Comparison of ENCODE assay signal across 8 mouse cellular contexts in the genomic region with DNA sequence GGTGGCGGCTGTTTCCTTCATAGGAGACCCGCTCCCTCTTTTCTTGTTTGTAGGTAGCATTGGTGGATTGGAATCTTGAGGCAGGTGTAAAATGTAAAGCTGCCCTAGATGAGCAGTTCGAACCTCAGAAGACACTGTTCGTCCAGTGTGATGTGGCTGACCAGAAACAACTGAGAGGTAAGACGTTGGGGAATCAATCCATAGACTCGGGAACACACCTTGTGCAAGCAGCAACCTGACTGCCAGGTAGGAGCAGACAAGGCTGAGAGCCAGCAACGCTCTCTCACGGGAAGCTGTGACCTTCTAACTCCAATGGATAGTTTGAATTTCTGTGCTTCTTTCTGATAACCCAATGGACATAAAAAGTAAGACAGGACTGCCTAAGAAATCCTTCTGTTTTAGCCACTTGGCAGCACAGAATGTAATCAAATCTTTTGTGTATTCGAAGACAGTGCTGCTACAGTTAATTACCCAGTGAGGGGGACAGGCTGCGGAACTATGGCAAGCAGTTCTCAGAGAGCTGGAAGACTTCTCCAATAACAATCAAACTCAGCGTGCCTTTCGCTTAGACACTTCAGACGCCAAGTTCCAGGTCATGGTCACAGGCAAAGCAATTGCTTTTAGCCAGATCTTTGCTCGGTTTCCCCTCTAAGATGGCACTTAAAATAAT. TPM values are rescaled to one million over a fixed set of nuclear protein-coding genes. Genes with fewer than 3 reads are reported as not detected.
DNase-seq lines count a peak whose midpoint lies in the region; ATAC-seq and TF ChIP-seq lines count a peak whose summit lies in the region.

No protein-coding gene starts in this region.

- peak overlapping the region; percentile 86 for H3K4me2 ChIP-seq in limb, embryonic 12.5 days

- no peak for ATAC-seq in megakaryocyte, adult 5-6 weeks (ENCODE audit: poor library complexity, severe bottlenecking)
- no peak for ATAC-seq in limb, embryonic 12.5 days (ENCODE audit: insufficient number of reproducible peaks, insufficient read depth, low FRiP score, low TSS enrichment, low read depth)

- peak overlapping the region; percentile 60 for H3K9ac ChIP-seq in limb, embryonic 12.5 days (replicated peaks)

- no peaks in the 10 kb centered on the region for H3K36me3 ChIP-seq in megakaryocyte, embryonic 14.5 days (replicated peaks; ENCODE audit: low read length)
- no peaks in the 10 kb centered on the region for H3K36me3 ChIP-seq in limb, embryonic 12.5 days
- peaks cover 7% of the 10 kb centered on the region for H3K36me3 ChIP-seq in small intestine, adult 2 months (ENCODE audit: control insufficient read depth, insufficient read depth, low read length)

- 24% methylated on average over 14 of the region's 14 CpGs for WGBS in limb, embryonic 12.5 days
- 5% methylated on average over 14 of the region's 14 CpGs for WGBS in small intestine, adult 2 months

- H3K27ac ChIP-seq in limb, embryonic 12.5 days: no peak overlapping the region
- peak overlapping the region; percentile 92 for H3K27ac ChIP-seq in small intestine, adult 2 months (ENCODE audit: insufficient read depth, low read depth, low read length)

- TF ChIP-seq CTCF in small intestine, adult 2 months (IDR thresholded peaks at IDR 0.05; ENCODE audit: extremely low read depth, insufficient read length, insufficient replicate concordance, low read depth, low read length): no peak

- peaks cover 14% of the 10 kb centered on the region for H3K27me3 ChIP-seq in megakaryocyte, embryonic 14.5 days (replicated peaks)
- peaks cover 22% of the 10 kb centered on the region for H3K27me3 ChIP-seq in limb, embryonic 12.5 days
- no peaks in the 10 kb centered on the region for H3K27me3 ChIP-seq in small intestine, adult 2 months (ENCODE audit: control insufficient read depth, insufficient read depth, low read length)

- H3K4me3 ChIP-seq in megakaryocyte, embryonic 14.5 days (replicated peaks): peak overlapping the region; percentile 89
- H3K4me3 ChIP-seq in limb, embryonic 12.5 days (replicated peaks): peak overlapping the region; percentile 52
- peak overlapping the region; percentile 84 for H3K4me3 ChIP-seq in small intestine, adult 2 months (ENCODE audit: low read depth, low read length)

- no peak for TF ChIP-seq POLR2A in small intestine, adult 2 months (IDR thresholded peaks at IDR 0.05; ENCODE audit: low read depth, low read length)

- peak; percentile 4 to 15 for DNase-seq in cerebellum, postnatal 10 days
- no peak for DNase-seq in cerebellum, adult 9-11 months
- no peak for DNase-seq in yolk sac, embryonic 10.5 days (ENCODE audit: low spot score)
- no peak for DNase-seq in adrenal gland, adult (ENCODE audit: inconsistent age in 2 of 2, low spot score in 1 of 2)

- H3K9me3 ChIP-seq in megakaryocyte, embryonic 14.5 days: peaks cover 13% of the 10 kb centered on the region; the same call in 1 of the 2 replicates
- H3K9me3 ChIP-seq in limb, embryonic 12.5 days: no peaks in the 10 kb centered on the region

- peaks cover 5% of the 10 kb centered on the region for H3K4me1 ChIP-seq in megakaryocyte, embryonic 14.5 days
- H3K4me1 ChIP-seq in limb, embryonic 12.5 days (replicated peaks): 0 out of 2 replicates have a peak, but pooled peaks cover 4% of the 10 kb centered on the region
- peaks cover 6% of the 10 kb centered on the region; the same call in 1 of the 2 replicates for H3K4me1 ChIP-seq in small intestine, adult 2 months (ENCODE audit: control insufficient read depth, insufficient read depth, insufficient read length, low read length)

RNA-seq across cellular contexts. Expression of gene Hpgd, which starts 0.6 kb away (rescaled TPM):
- 0.27 TPM in 1 of 2 replicates, not detected in the other for polyA plus RNA-seq in megakaryocyte, embryonic 14.5 days (2012; ENCODE audit: insufficient read depth, low replicate concordance)
- total RNA-seq in megakaryocyte, adult 5-6 weeks (2015): 55.5 and 63.0 TPM in 2 replicates
- total RNA-seq in megakaryocyte, adult 5-6 weeks (2017): 52.2 and 60.6 TPM in 2 replicates
- 14.4 and 15.5 TPM in 2 replicates for polyA plus RNA-seq in limb, embryonic 12.5 days (2016; fragmentation: Nextera tagmentation; extraction: Ambion mirVana)
- polyA plus RNA-seq in small intestine, adult 2 months (2012; rRNA removed): 9.9 and 34.8 TPM in 2 replicates

Comparison
In these comparisons a context has a peak if more than half of its experiments do, and no peak if none do; other contexts are left out.
1. DNase-seq: peak in cerebellum, postnatal 10 days (2 of 2); none in cerebellum, adult 9-11 months (single experiment), yolk sac, embryonic 10.5 days (single experiment) and adrenal gland, adult (0 of 2).
2. Peak in every context shown above with its lines, with median percentiles within 50 percentile points of each other: H3K4me3 ChIP-seq.